Mouse (Mus musculus) bone marrow macrophage, adult 2 months (primary cell): ENCODE measurements around the gene N4bp3.

Source experiments
- CTCF ChIP-seq: IDR thresholded peaks from 2 replicates; pipeline ENCODE4 v1.5.1; 2012; ENCODE audit warnings: low read depth, mild to moderate bottlenecking, low read length, moderate library complexity
- POLR2A ChIP-seq: IDR thresholded peaks from 2 replicates; pipeline ENCODE4 v1.6.1; 2012; ENCODE audit warnings: mild to moderate bottlenecking, low read depth, low read length, borderline replicate concordance

DNA sequence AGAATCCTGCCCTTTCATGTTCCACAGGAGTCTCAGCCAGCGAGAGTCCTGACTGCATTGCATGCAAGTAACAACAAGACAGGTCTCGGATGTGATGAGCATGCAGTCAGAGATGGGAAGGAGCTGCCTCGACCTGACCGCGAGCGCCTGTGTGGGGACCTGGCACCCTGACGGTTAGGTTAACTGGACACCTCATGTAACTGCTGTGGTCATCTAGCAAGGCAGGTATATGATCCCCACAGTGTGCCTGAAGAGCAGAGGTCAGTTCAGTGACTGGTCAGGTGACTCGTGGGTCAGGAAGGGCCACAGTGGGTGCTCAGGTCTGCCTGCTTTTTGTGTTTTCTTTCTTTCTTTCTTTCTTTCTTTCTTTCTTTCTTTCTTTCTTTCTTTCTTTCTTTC lies 31.3 kb upstream of the N4bp3 start:
- no peak for TF ChIP-seq POLR2A
- TF ChIP-seq CTCF: no peak
